Mouse (Mus musculus): ENCODE measurements around the gene Wdr53.
"Not testable (repeated sequence)": the region's sequence is repeated elsewhere in the genome, so short reads cannot be mapped to it uniquely, and the experiment has no call there.

GRCm38 (mm10) chr16:32232050-32232449 is 15.0 kb upstream of the Wdr53 start:
- not testable (repeated sequence) for TF ChIP-seq CTCF (IDR thresholded peaks at IDR 0.05; ENCODE audit: low read depth); EP300 (optimal IDR thresholded peaks at IDR 0.05)
